Mouse (Mus musculus) myocyte (in vitro differentiated cells): ENCODE results near the gene Plekha5. TPM values are rescaled to one million over a fixed set of nuclear protein-coding genes. Genes with fewer than 3 reads are reported as not detected.
"Not testable (repeated sequence)": the region's sequence is repeated elsewhere in the genome, so short reads cannot be mapped to it uniquely, and the experiment has no call there.

ENCODE experiments used
- H3K27me3 ChIP-seq: one replicate; pipeline ENCODE4 v1.6.1; 2011; ENCODE audit not compliant: control insufficient read depth, insufficient read depth, insufficient read length
- H3K36me3 ChIP-seq: one replicate; pipeline ENCODE4 v1.6.1; 2011; ENCODE audit not compliant: control insufficient read depth, insufficient read depth
- H3K4me2 ChIP-seq: one replicate; pipeline ENCODE4 v1.6.1; 2011; ENCODE audit warnings: low read depth, control low read depth
- H3K4me3 ChIP-seq: one replicate; pipeline ENCODE4 v1.5.1; 2011; ENCODE audit warnings: mild to moderate bottlenecking, control low read depth, moderate library complexity
- H3K79me2 ChIP-seq: one replicate; pipeline ENCODE4 v1.6.1; 2011; ENCODE audit not compliant: control insufficient read depth, insufficient read depth
- H3ac ChIP-seq: one replicate; pipeline ENCODE4 v1.6.1; 2011; ENCODE audit not compliant: control insufficient read depth, insufficient read length
- CEBPB ChIP-seq: IDR thresholded peaks from 2 replicates; pipeline ENCODE4 v1.6.1; 2011; ENCODE audit warnings: mild to moderate bottlenecking, moderate library complexity; ENCODE audit not compliant: poor library complexity, insufficient read depth, severe bottlenecking
- E2F4 ChIP-seq: IDR thresholded peaks from one replicate; pipeline ENCODE4 v1.6.1; 2011; ENCODE audit warnings: mild to moderate bottlenecking, control low read depth, moderate library complexity; ENCODE audit not compliant: insufficient read depth
- MAX ChIP-seq: IDR thresholded peaks from one replicate; pipeline ENCODE4 v1.6.1; 2011; ENCODE audit warnings: low read depth, mild to moderate bottlenecking, control low read depth
- MYOD1 ChIP-seq, 3 experiments: IDR thresholded peaks; one replicate each; pipeline ENCODE4 v1.6.1; 2011; ENCODE audit warnings: control low read depth in 2 of 3, low read depth in 2 of 3, mild to moderate bottlenecking in 2 of 3, moderate library complexity in 1 of 3; ENCODE audit not compliant: insufficient read length in 2 of 3, control insufficient read depth in 1 of 3
- MYOG ChIP-seq, 3 experiments: IDR thresholded peaks; one replicate each; pipeline ENCODE4 v1.6.1; 2011; ENCODE audit warnings: control low read depth in 2 of 3, low read depth in 2 of 3, mild to moderate bottlenecking in 2 of 3; ENCODE audit not compliant: insufficient read length in 2 of 3, control insufficient read depth in 1 of 3, insufficient read depth in 1 of 3
- POLR2A ChIP-seq: IDR thresholded peaks from one replicate; pipeline ENCODE4 v1.6.1; 2011; ENCODE audit warnings: low read depth, mild to moderate bottlenecking, control low read depth, moderate library complexity; ENCODE audit not compliant: insufficient read length
- POLR2AphosphoS2 ChIP-seq: IDR thresholded peaks from one replicate; pipeline ENCODE4 v1.6.1; 2011; ENCODE audit warnings: low read depth, control low read depth; ENCODE audit not compliant: insufficient read length
- REST ChIP-seq: IDR thresholded peaks from one replicate; pipeline ENCODE4 v1.6.1; 2011; ENCODE audit warnings: mild to moderate bottlenecking, control low read depth, moderate library complexity; ENCODE audit not compliant: insufficient read depth, insufficient read length
- SRF ChIP-seq: IDR thresholded peaks from one replicate; pipeline ENCODE4 v1.6.1; 2011; ENCODE audit warnings: low read depth; ENCODE audit not compliant: control insufficient read depth, insufficient read length
- TCF12 ChIP-seq: IDR thresholded peaks from one replicate; pipeline ENCODE4 v1.6.1; 2011; ENCODE audit warnings: mild to moderate bottlenecking, control low read depth; ENCODE audit not compliant: poor library complexity, insufficient read depth, severe bottlenecking
- TCF3 ChIP-seq: IDR thresholded peaks from one replicate; pipeline ENCODE4 v1.6.1; 2011; ENCODE audit warnings: low read depth, control low read depth; ENCODE audit not compliant: insufficient read length
- USF1 ChIP-seq: IDR thresholded peaks from one replicate; pipeline ENCODE4 v1.6.1; 2011; ENCODE audit warnings: low read depth, mild to moderate bottlenecking, control low read depth, moderate library complexity
- polyA plus RNA-seq: library from polyadenylated mRNA; unstranded; fragments of >200 nt; fragmentation: generic; extraction: Trizol; gene quantifications from one replicate; pipeline ENCODE4 v1.2.1, GENCODE M21; 2012; ENCODE audit warnings: missing spikeins

The Plekha5 gene
- polyA plus RNA-seq, 1 experiment = 12.2 TPM

GRCm38 (mm10) chr6:140598516-140598915 lies 174.7 kb downstream of the Plekha5 start:
- Histone ChIP-seq H3K4me2 (no peak overlapping the region), H3K79me2 (no peaks in the 10 kb centered on the region), H3K36me3 (no peaks in the 10 kb centered on the region), H3K27me3 (no peaks in the 10 kb centered on the region), H3ac (no peak overlapping the region), H3K4me3 (no peak overlapping the region)
- TF ChIP-seq POLR2AphosphoS2 = no peak
- TF ChIP-seq E2F4 = no peak
- no peak for TF ChIP-seq TCF12
- TF ChIP-seq USF1 = no peak
- TF ChIP-seq POLR2A = no peak
- no peak for TF ChIP-seq MYOG (IDR thresholded peaks at IDR 0.05; ENCODE audit: control insufficient read depth in 1 of 3, insufficient read depth in 1 of 3, insufficient read length in 2 of 3, low read depth in 2 of 3)
- TF ChIP-seq REST = no peak
- TF ChIP-seq MAX = no peak
- TF ChIP-seq SRF = no peak
- TF ChIP-seq CEBPB = no peak
- TF ChIP-seq MYOD1 (IDR thresholded peaks at IDR 0.05; ENCODE audit: control insufficient read depth in 1 of 3, insufficient read length in 2 of 3, low read depth in 2 of 3) = no peak

DNA sequence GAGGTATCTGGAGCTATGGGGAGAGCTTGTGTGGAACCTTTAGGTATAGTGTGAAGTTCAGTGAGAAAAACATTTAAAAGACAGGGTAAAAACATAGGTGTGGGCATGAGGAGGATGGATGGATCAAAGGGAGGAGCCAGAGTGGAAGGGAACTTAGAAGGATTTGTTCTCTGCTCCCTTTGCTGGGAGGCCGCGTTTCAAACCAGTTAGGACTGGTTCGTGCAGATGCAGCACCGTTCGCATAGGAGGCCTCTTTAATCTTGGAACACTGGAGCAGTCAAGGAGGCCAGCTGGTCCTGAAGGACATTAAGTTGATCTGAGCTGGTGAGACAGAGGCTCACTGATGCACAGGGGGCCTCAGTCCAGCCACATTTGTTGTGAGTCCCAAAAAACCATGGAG lies 175.5 kb downstream of the Plekha5 start:
- no peak for TF ChIP-seq REST
- no peak for TF ChIP-seq E2F4
- no peak for TF ChIP-seq MYOG (IDR thresholded peaks at IDR 0.05; ENCODE audit: control insufficient read depth in 1 of 3, insufficient read depth in 1 of 3, insufficient read length in 2 of 3, low read depth in 2 of 3)
- TF ChIP-seq POLR2A = no peak
- no peak for TF ChIP-seq MAX
- no peak for TF ChIP-seq MYOD1 (IDR thresholded peaks at IDR 0.05; ENCODE audit: control insufficient read depth in 1 of 3, insufficient read length in 2 of 3, low read depth in 2 of 3)
- no peak for TF ChIP-seq TCF3
- TF ChIP-seq USF1 = no peak
- TF ChIP-seq CEBPB = no peak
- no peak for TF ChIP-seq SRF
- no peak for TF ChIP-seq TCF12
- no peak for TF ChIP-seq POLR2AphosphoS2
- H3K36me3 ChIP-seq = no peaks in the 10 kb centered on the region

DNA sequence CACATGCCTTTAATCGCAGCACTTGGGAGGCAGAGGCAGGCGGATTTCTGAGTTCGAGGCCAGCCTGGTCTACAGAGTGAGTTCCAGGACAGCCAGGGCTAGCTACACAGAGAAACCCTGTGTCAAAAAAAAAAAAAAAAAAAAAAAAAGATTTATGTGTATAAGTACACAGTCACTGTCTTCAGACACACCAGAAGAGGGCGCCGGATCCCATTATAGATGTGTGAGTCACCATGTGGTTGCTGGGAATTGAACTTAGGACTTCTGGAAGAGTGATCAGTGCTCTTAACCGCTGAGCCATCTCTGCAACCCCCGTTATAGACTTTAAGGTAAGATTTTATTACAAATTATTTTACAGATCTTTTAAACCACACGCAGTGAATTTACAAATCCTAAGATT lies 176.8 kb downstream of the Plekha5 start:
- not testable (repeated sequence) for H3K4me3 ChIP-seq, H3K36me3 ChIP-seq, H3ac ChIP-seq, H3K27me3 ChIP-seq, H3K4me2 ChIP-seq, H3K79me2 ChIP-seq

More for the DNA sequence above, 175.5 kb downstream of the Plekha5 start:
- Histone ChIP-seq H3K4me2 (no peak overlapping the region), H3ac (no peak overlapping the region), H3K4me3 (no peak overlapping the region), H3K79me2 (no peaks in the 10 kb centered on the region), H3K27me3 (no peaks in the 10 kb centered on the region)

DNA sequence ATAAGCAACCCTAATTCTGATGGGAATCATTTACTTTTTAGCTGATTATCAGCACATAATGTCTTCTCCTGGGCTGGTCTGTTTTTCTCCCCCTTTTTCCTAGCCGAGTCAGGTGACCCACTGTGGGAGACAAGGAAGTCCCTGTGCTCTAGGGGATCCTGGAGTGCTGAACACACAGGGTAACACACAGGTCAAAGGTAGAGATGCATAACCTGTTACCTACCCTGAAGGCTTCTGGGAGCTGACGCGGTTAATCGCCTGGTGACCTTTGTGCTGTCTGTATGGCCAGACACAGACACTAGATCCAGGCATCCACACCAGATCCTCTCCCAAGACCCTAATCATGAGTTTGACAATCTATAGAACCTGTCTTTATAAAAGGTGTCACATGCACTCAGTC lies 177.3 kb downstream of the Plekha5 start:
- Histone ChIP-seq H3K36me3 (no peaks in the 10 kb centered on the region), H3ac (no peak overlapping the region), H3K79me2 (no peaks in the 10 kb centered on the region), H3K4me2 (no peak overlapping the region), H3K27me3 (no peaks in the 10 kb centered on the region), H3K4me3 (no peak overlapping the region)
- TF ChIP-seq POLR2A (no peak), USF1 (no peak), CEBPB (no peak), E2F4 (no peak), SRF (no peak), TCF12 (no peak), TCF3 (no peak), MAX (no peak), MYOG (IDR thresholded peaks at IDR 0.05; ENCODE audit: control insufficient read depth in 1 of 3, insufficient read depth in 1 of 3, insufficient read length in 2 of 3, low read depth in 2 of 3) (no peak), MYOD1 (IDR thresholded peaks at IDR 0.05; ENCODE audit: control insufficient read depth in 1 of 3, insufficient read length in 2 of 3, low read depth in 2 of 3) (no peak), REST (no peak), POLR2AphosphoS2 (no peak)

DNA sequence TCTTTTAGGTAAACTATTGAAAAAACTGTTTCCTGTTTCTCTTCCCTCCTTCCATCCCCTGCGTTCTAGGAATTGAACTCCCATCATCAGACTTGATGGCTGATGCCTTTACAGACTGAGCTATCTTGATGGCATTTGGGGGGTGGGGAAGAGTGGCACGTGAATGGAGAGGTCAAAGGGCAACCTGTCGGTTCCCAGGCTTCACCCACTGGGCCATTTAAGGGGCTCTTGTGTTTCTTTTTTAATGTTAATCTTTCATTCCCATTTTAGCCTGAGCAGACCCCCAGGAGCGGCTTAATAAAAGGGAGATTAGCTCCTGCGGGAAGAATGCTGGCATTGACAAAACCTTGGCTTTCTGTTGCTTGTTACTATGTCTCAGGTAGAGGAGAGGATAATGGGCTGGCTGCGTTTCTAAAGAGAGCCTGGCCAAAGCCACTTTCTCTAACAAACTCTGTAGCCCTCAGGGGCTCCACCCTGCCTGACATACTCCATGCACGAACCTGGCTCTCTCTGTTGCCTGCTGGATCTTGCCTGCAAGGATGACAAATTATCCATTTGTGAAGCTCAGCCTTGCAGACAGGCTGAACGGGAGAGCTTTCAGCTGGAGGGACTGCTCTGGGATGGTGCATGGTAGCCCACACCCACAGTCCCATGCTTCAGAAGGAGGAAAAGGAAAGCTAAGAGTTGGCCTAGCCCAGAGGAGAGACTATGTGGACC lies 179.5 kb downstream of the Plekha5 start:
- H3ac ChIP-seq = no peak overlapping the region
- TF ChIP-seq MAX = no peak
- TF ChIP-seq TCF12 = no peak
- TF ChIP-seq POLR2AphosphoS2 = no peak
- TF ChIP-seq TCF3 = no peak
- no peak for TF ChIP-seq REST
- no peak for TF ChIP-seq E2F4
- TF ChIP-seq SRF = no peak
- no peak for TF ChIP-seq MYOD1 (IDR thresholded peaks at IDR 0.05; ENCODE audit: control insufficient read depth in 1 of 3, insufficient read length in 2 of 3, low read depth in 2 of 3)
- TF ChIP-seq POLR2A = no peak
- no peak for TF ChIP-seq MYOG (IDR thresholded peaks at IDR 0.05; ENCODE audit: control insufficient read depth in 1 of 3, insufficient read depth in 1 of 3, insufficient read length in 2 of 3, low read depth in 2 of 3)
- TF ChIP-seq CEBPB = no peak
- TF ChIP-seq USF1 = no peak
- H3K36me3 ChIP-seq = no peaks in the 10 kb centered on the region
- no peak overlapping the region for H3K4me2 ChIP-seq
- H3K4me3 ChIP-seq = no peak overlapping the region
- no peaks in the 10 kb centered on the region for H3K27me3 ChIP-seq
- no peaks in the 10 kb centered on the region for H3K79me2 ChIP-seq

DNA sequence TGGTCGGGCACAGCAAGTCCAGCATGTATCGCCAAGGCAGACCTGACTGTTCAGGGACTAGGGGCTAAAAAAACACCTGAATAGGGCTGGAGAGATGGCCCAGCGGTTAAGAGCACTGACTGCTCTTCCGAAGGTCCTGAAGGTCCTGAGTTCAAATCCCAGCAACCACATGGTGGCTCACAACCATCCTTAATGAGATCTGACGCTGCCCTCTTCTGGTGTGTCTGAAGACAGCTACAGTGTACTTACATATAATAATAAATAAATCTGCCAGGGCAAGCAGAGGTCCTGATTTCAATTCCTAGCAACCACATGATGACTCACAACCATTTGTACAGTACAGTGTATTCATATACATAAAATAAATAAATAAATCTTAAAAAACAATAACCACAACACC lies 181.3 kb downstream of the Plekha5 start:
- H3ac ChIP-seq, H3K4me2 ChIP-seq, H3K27me3 ChIP-seq, H3K4me3 ChIP-seq, H3K79me2 ChIP-seq, H3K36me3 ChIP-seq: not testable (repeated sequence)
